Mouse (Mus musculus): Measurements from ENCODE around the gene Slc22a15.

Gene Slc22a15

DNA sequence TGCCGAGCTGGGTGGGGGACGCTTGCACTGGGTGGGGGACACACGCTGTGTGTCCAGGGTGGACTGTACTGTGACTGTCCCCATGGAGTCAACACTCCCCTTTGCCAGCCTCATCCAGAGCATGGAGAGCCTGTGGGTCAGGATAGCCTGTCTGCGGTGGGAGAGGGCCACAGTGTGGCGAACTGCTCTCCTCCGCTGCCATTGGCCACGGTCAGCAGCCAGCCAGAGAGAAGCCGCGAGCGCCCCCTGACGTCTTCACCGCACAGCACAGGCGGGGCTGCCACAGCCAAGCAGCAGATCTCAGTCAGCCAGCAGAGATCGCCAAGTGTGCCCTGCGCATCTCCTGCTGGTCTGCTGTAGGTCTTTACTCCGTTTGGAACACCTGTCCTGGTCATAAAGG lies 118.1 kb downstream of the Slc22a15 start:
- peak; percentile 96 for DNase-seq
